Mouse (Mus musculus) CH12.LX (cell line): ENCODE data around the gene Gria2. TPM values are rescaled to one million over a fixed set of nuclear protein-coding genes. Genes with fewer than 3 reads are reported as not detected.

Experiments
- DNase-seq: peaks from one replicate; pipeline ENCODE4 v3.0.0-alpha.2; 2013; ENCODE audit errors: extremely low read depth
- H3K27ac ChIP-seq: 2 replicates; pipeline ENCODE4 v1.5.1; 2012; ENCODE audit warnings: low read depth, mild to moderate bottlenecking, control low read depth, moderate library complexity; ENCODE audit not compliant: insufficient read depth
- H3K27me3 ChIP-seq: replicated peaks from 2 replicates; pipeline ENCODE3; 2012; ENCODE audit warnings: inconsistent platforms
- H3K36me3 ChIP-seq, 2 experiments: replicated peaks in 1 of 2; 2 replicates each; pipeline versions ENCODE3 to v1.6.1; 2012; ENCODE audit warnings: inconsistent platforms in 1 of 2, low read length in 1 of 2, mild to moderate bottlenecking in 1 of 2, mixed read lengths in 1 of 2, moderate library complexity in 1 of 2; ENCODE audit not compliant: control insufficient read depth in 1 of 2, insufficient read depth in 1 of 2
- H3K4me1 ChIP-seq, 2 experiments: 2 replicates each; pipeline ENCODE4 v1.6.1; 2012; ENCODE audit warnings: inconsistent platforms in 1 of 2, moderate library complexity in 1 of 2; ENCODE audit not compliant: insufficient read depth in 2 of 2, control insufficient read depth in 1 of 2
- H3K4me2 ChIP-seq: 2 replicates; pipeline ENCODE4 v1.6.1; 2012; ENCODE audit warnings: low read depth, mild to moderate bottlenecking, control low read depth; ENCODE audit not compliant: poor library complexity, insufficient read depth, severe bottlenecking
- H3K4me3 ChIP-seq, 3 experiments: fragments of 150-350 bp in 1 of 3; sonication (generic) in 1 of 3; replicated peaks in 1 of 3; 2 replicates each; pipeline versions ENCODE3 to v1.5.1; 2011 to 2012; ENCODE audit warnings: low read depth in 2 of 3, low read length in 2 of 3, mild to moderate bottlenecking in 2 of 3, moderate library complexity in 2 of 3, control low read depth in 1 of 3, improper control_type of control experiment in 1 of 3, inconsistent platforms in 1 of 3, mixed read lengths in 1 of 3; ENCODE audit not compliant: poor library complexity in 1 of 3
- H3K79me2 ChIP-seq: replicated peaks from 2 replicates; pipeline ENCODE4 v1.6.1; 2012; ENCODE audit warnings: mild to moderate bottlenecking, moderate library complexity; ENCODE audit not compliant: control insufficient read depth, poor library complexity, insufficient read depth, severe bottlenecking; ENCODE audit errors: extremely low read depth
- H3K9ac ChIP-seq: 2 replicates; pipeline ENCODE4 v1.6.1; 2012; ENCODE audit warnings: low read depth, mild to moderate bottlenecking, control low read depth, moderate library complexity; ENCODE audit not compliant: insufficient read depth
- H3K9me3 ChIP-seq: replicated peaks from 2 replicates; pipeline ENCODE3; 2012; ENCODE audit warnings: low read length, inconsistent platforms, mixed read lengths
- CHD1 ChIP-seq: IDR thresholded peaks from 2 replicates; pipeline ENCODE4 v1.6.1; 2012; ENCODE audit warnings: low read depth, low read length, improper control_type of control experiment, inconsistent platforms
- CTCF ChIP-seq, 2 experiments: IDR thresholded peaks in 1 of 2; conservative IDR thresholded peaks in 1 of 2; 2 replicates each; pipeline ENCODE4 v1.5.1; 2011 to 2012; ENCODE audit warnings: low read depth in 2 of 2, low read length in 2 of 2, improper control_type of control experiment in 1 of 2, inconsistent platforms in 1 of 2, mild to moderate bottlenecking in 1 of 2, moderate library complexity in 1 of 2
- E2F4 ChIP-seq: IDR thresholded peaks from 2 replicates; pipeline ENCODE4 v1.6.1; 2011; ENCODE audit warnings: low read depth, low read length, improper control_type of control experiment; ENCODE audit not compliant: insufficient replicate concordance
- ELF1 ChIP-seq: IDR thresholded peaks from 2 replicates; pipeline ENCODE4 v1.6.1; 2014; ENCODE audit warnings: low read depth, mild to moderate bottlenecking, inconsistent platforms, low read length, improper control_type of control experiment
- EP300 ChIP-seq: IDR thresholded peaks from 2 replicates; pipeline ENCODE4 v1.6.1; 2011; ENCODE audit warnings: low read length, improper control_type of control experiment
- ETS1 ChIP-seq: conservative IDR thresholded peaks from 2 replicates; pipeline ENCODE4 v1.6.1; 2012; ENCODE audit warnings: low read depth, mild to moderate bottlenecking, inconsistent platforms, low read length, improper control_type of control experiment, moderate library complexity
- GABPA ChIP-seq: IDR thresholded peaks from 2 replicates; pipeline ENCODE4 v1.6.1; 2012; ENCODE audit warnings: low read depth, low read length, improper control_type of control experiment, inconsistent platforms; ENCODE audit not compliant: insufficient replicate concordance
- HCFC1 ChIP-seq: IDR thresholded peaks from 2 replicates; pipeline ENCODE4 v1.6.1; 2012; ENCODE audit warnings: low read depth, mild to moderate bottlenecking, inconsistent platforms, low read length, improper control_type of control experiment
- IRF4 ChIP-seq: IDR thresholded peaks from 2 replicates; pipeline ENCODE4 v1.6.1; 2014; ENCODE audit warnings: low read depth, mild to moderate bottlenecking, inconsistent platforms, low read length, improper control_type of control experiment
- JUN ChIP-seq: IDR thresholded peaks from 2 replicates; pipeline ENCODE4 v1.6.1; 2011; ENCODE audit warnings: low read depth, mild to moderate bottlenecking, low read length, improper control_type of control experiment, moderate library complexity; ENCODE audit not compliant: insufficient read depth
- KAT2A ChIP-seq: IDR thresholded peaks from 2 replicates; pipeline ENCODE4 v1.6.1; 2012; ENCODE audit warnings: low read length, improper control_type of control experiment, inconsistent platforms; ENCODE audit not compliant: insufficient replicate concordance
- MAX ChIP-seq: IDR thresholded peaks from 2 replicates; pipeline ENCODE4 v1.6.1; 2011; ENCODE audit warnings: low read length, improper control_type of control experiment
- MAZ ChIP-seq: IDR thresholded peaks from 2 replicates; pipeline ENCODE4 v1.6.1; 2012; ENCODE audit warnings: low read depth, mild to moderate bottlenecking, inconsistent platforms, low read length, improper control_type of control experiment, moderate library complexity
- MEF2A ChIP-seq: IDR thresholded peaks from 2 replicates; pipeline ENCODE4 v1.6.1; 2014; ENCODE audit warnings: low read depth, mild to moderate bottlenecking, inconsistent platforms, low read length, improper control_type of control experiment, borderline replicate concordance
- MXI1 ChIP-seq: IDR thresholded peaks from 2 replicates; pipeline ENCODE4 v1.6.1; 2011; ENCODE audit warnings: mild to moderate bottlenecking, low read depth, low read length, improper control_type of control experiment
- MYC ChIP-seq: IDR thresholded peaks from 2 replicates; pipeline ENCODE4 v1.6.1; 2011; ENCODE audit warnings: low read depth, mild to moderate bottlenecking, improper control_type of control experiment, low read length
- NELFE ChIP-seq: IDR thresholded peaks from 2 replicates; pipeline ENCODE4 v1.6.1; 2011; ENCODE audit warnings: low read depth, low read length, improper control_type of control experiment
- NRF1 ChIP-seq: IDR thresholded peaks from 2 replicates; pipeline ENCODE4 v1.6.1; 2014; ENCODE audit warnings: low read depth, mild to moderate bottlenecking, inconsistent platforms, low read length, improper control_type of control experiment, moderate library complexity
- PAX5 ChIP-seq: IDR thresholded peaks from 2 replicates; pipeline ENCODE4 v1.6.1; 2012; ENCODE audit warnings: low read length, inconsistent platforms, mixed read lengths
- POLR2A ChIP-seq: IDR thresholded peaks from 2 replicates; pipeline ENCODE4 v1.6.1; 2011; ENCODE audit warnings: low read depth, mild to moderate bottlenecking, improper control_type of control experiment, low read length
- POLR2AphosphoS2 ChIP-seq: IDR thresholded peaks from 2 replicates; pipeline ENCODE4 v1.6.1; 2011; ENCODE audit warnings: low read depth, low read length, improper control_type of control experiment
- RCOR1 ChIP-seq: conservative IDR thresholded peaks from 2 replicates; pipeline ENCODE4 v1.6.1; 2012; ENCODE audit warnings: low read depth, mild to moderate bottlenecking, inconsistent platforms, low read length, improper control_type of control experiment
- SIN3A ChIP-seq: IDR thresholded peaks from 2 replicates; pipeline ENCODE4 v1.6.1; 2012; ENCODE audit warnings: low read length, improper control_type of control experiment, inconsistent platforms
- TBP ChIP-seq: conservative IDR thresholded peaks from 2 replicates; pipeline ENCODE4 v1.6.1; 2011; ENCODE audit warnings: low read depth, low read length, improper control_type of control experiment
- TCF12 ChIP-seq: IDR thresholded peaks from 2 replicates; pipeline ENCODE4 v1.6.1; 2014; ENCODE audit warnings: low read depth, mild to moderate bottlenecking, inconsistent platforms, low read length, improper control_type of control experiment
- UBTF ChIP-seq: IDR thresholded peaks from 2 replicates; pipeline ENCODE4 v1.6.1; 2012; ENCODE audit warnings: low read depth, mild to moderate bottlenecking, inconsistent platforms, low read length, improper control_type of control experiment, moderate library complexity
- USF2 ChIP-seq: conservative IDR thresholded peaks from 2 replicates; pipeline ENCODE4 v1.6.1; 2011; ENCODE audit warnings: low read depth, low read length, improper control_type of control experiment
- ZC3H11A ChIP-seq: IDR thresholded peaks from 2 replicates; pipeline ENCODE4 v1.6.1; 2012; ENCODE audit warnings: low read depth, mild to moderate bottlenecking, inconsistent platforms, low read length, improper control_type of control experiment
- ZKSCAN1 ChIP-seq: IDR thresholded peaks from 2 replicates; pipeline ENCODE4 v1.6.1; 2012; ENCODE audit warnings: low read depth, inconsistent platforms, low read length, improper control_type of control experiment, borderline replicate concordance
- dilution Hi-C: fragments of 300-500 bp; cut with MboI; formaldehyde crosslinking; loops from 2 replicates; pipeline ENCODE4 v1.14.3; 2020; ENCODE audit warnings: low sequenced_read_pairs; ENCODE audit not compliant: extremely low pct_unique_long_range_greater_than_20kb, extremely low pct_ligation_motif_present
- in situ Hi-C: fragments of 300-500 bp; cut with MboI; formaldehyde crosslinking; loops from 3 replicates; pipeline ENCODE4 v1.14.3; 2019; ENCODE audit warnings: low sequenced_read_pairs, low pct_ligation_motif_present, low pct_unique_long_range_greater_than_20kb, mixed read lengths
- polyA plus RNA-seq: library from polyadenylated mRNA; unstranded; fragments of >175 nt; gene quantifications from 2 replicates; pipeline ENCODE4 v1.2.1, GENCODE M21; 2012; ENCODE audit warnings: low read depth; ENCODE audit not compliant: insufficient read length
- total RNA-seq, 2 experiments: library from RNA; depleted of rRNA; stranded (reverse); fragments of 300-350 nt in 1 of 2; fragments of >200 nt in 1 of 2; gene quantifications; 2 replicates each; pipeline ENCODE4 v1.2.3; 2012 to 2014

Gene Gria2
- total and polyA plus RNA-seq, 3 experiments = not detected

DNA sequence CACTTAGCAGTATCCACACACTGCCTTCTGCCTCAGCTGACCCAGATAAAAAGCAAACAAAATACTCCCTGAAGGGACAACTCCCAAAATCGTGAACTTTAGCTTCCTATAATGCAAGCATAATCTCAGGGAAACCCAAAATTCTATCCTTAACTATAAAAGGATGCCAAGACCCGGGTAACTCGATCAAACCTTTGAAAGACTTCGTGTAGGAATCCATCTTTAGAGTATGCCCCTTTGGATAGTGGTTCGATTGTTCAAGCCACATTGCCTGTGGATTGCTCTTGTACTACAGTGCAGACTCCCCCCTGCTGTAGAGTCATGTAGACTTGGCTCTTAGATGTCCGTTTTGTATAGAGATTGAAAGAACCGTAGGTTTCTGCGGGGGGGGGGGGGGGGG, 576 bp upstream of the Gria2 start:
- Histone ChIP-seq H3K27ac (no peak overlapping the region), H3K9me3 (no peaks in the 10 kb centered on the region)
- TF ChIP-seq ETS1 (no peak), KAT2A (no peak), ZKSCAN1 (no peak), CHD1 (no peak), MXI1 (no peak), RCOR1 (no peak), GABPA (no peak), TBP (no peak), USF2 (no peak), TCF12 (no peak), E2F4 (no peak), IRF4 (no peak), ZC3H11A (no peak), POLR2AphosphoS2 (no peak), SIN3A (no peak), EP300 (no peak), POLR2A (no peak)

DNA sequence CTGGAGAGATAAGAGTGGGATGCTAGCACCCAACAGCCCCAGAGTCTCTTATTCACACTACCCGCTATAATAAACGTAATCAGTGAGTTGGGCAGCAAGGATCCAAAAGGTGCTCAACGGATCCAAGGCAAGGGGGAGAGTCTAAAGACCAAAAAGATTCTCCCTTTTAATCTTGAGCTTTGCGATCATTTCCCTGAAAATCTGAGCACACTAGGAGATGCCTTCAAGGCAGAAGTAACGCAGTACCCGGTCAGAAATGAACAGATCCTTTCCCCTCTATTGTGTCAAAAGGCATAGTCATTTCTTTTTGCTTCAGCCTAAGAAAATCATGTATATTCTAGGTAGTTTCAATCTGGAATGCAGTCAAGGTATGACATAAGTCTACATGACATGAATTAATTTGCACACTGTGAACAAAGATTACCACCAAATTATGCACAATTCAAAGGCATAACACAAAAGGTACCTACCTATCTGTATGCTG, 766 bp downstream of the Gria2 start:
- no peak overlapping the region for H3K27ac ChIP-seq
- no peak overlapping the region for H3K4me2 ChIP-seq
- H3K36me3 ChIP-seq = no peaks in the 10 kb centered on the region
- in situ Hi-C loops = no loop called here
- no peaks in the 10 kb centered on the region for H3K27me3 ChIP-seq
- no peaks in the 10 kb centered on the region for H3K79me2 ChIP-seq
- no peak overlapping the region for H3K9ac ChIP-seq
- dilution Hi-C loops = no loop called here
- H3K9me3 ChIP-seq = no peaks in the 10 kb centered on the region
- no peaks in the 10 kb centered on the region for H3K4me1 ChIP-seq
- H3K4me3 ChIP-seq = no peak overlapping the region
- DNase-seq = no peak
- TF ChIP-seq RCOR1 (no peak), USF2 (no peak), HCFC1 (no peak), MEF2A (no peak), MYC (no peak), POLR2AphosphoS2 (no peak), PAX5 (no peak), ELF1 (no peak), NELFE (no peak), JUN (no peak), SIN3A (no peak), EP300 (no peak), MAZ (no peak), CTCF (conservative IDR thresholded peaks at IDR 0.05 in 1 of 2, IDR thresholded peaks at IDR 0.05 in 1 of 2; ENCODE audit: low read depth in 2 of 2, low read length in 2 of 2) (no peak), NRF1 (no peak), ETS1 (no peak), CHD1 (no peak), TCF12 (no peak), MAX (no peak), UBTF (no peak)

More for the DNA sequence above, 576 bp upstream of the Gria2 start:
- no peak overlapping the region for H3K9ac ChIP-seq
- no peak overlapping the region for H3K4me2 ChIP-seq
- H3K36me3 ChIP-seq = no peaks in the 10 kb centered on the region
- dilution Hi-C loops (no loop called here), in situ Hi-C loops (no loop called here)
- no peak overlapping the region for H3K4me3 ChIP-seq
- no peak for DNase-seq
- no peaks in the 10 kb centered on the region for H3K4me1 ChIP-seq
- H3K27me3 ChIP-seq = no peaks in the 10 kb centered on the region
- no peaks in the 10 kb centered on the region for H3K79me2 ChIP-seq
